Mouse (Mus musculus) bone marrow, adult 2 months (tissue): ENCODE measurements at regions not wholly inside any gene's neighbourhood (a gene's known extent, or its start where the extent isn't known, plus 50 kb on each side); places are given as distances from the start of the nearest gene placed in this dataset.

ENCODE experiments used
- CTCF ChIP-seq: fragments of 200-500 bp; IDR thresholded peaks from 2 replicates; pipeline ENCODE4 v1.5.1; 2011; ENCODE audit warnings: low read length, control low read depth; ENCODE audit not compliant: control insufficient read depth, insufficient read depth
- POLR2A ChIP-seq: fragments of 200-500 bp; IDR thresholded peaks from 2 replicates; pipeline ENCODE4 v1.6.1; 2011; ENCODE audit warnings: low read depth, mild to moderate bottlenecking, control low read depth, low read length, borderline replicate concordance; ENCODE audit not compliant: control insufficient read depth

DNA sequence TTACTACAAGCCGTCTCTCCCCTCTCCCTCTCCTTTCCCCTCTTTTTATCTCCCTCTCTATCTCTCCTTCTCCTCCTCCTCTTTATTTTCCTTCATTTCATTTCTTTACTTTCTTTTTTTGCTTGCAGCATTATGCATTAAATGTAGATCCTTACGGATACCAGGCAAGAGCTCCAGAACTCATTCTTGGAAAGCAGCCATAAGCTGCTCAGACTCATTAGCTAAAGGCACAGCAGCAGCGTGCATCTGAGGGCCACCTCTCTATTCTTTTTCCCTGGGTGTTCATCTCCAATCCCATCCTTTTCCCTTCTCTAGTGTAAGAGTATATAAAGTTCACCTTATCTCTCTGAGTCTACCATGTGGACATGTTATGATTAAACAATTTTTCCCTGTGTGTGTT is 149.4 kb upstream of the Ccdc122 start:
- TF ChIP-seq CTCF (no peak), POLR2A (no peak)
